Mouse (Mus musculus): ENCODE results near the gene Pask. TPM values are rescaled to one million over a fixed set of nuclear protein-coding genes. Genes with fewer than 3 reads are reported as not detected.

Gene Pask
- polyA plus RNA-seq, 1 experiment from 2014 or later, result 4.6 TPM

- Histone ChIP-seq H3K9ac (replicated peaks; ENCODE audit: low read depth, low read length) (no peak overlapping the region), H3K27me3 (ENCODE audit: control insufficient read depth, insufficient read depth, low read length) (no peaks in the 10 kb centered on the region), H3K4me2 (ENCODE audit: low read depth, low read length) (no peak overlapping the region), H3K9me3 (ENCODE audit: control insufficient read depth, low read length) (no peaks in the 10 kb centered on the region), H3K27ac (ENCODE audit: low read depth, low read length) (no peak overlapping the region), H3K36me3 (ENCODE audit: control insufficient read depth, insufficient read depth, low read length) (peaks cover 58% of the 10 kb centered on the region), H3K4me3 (ENCODE audit: low read depth, low read length) (no peak overlapping the region), H3K4me1 (ENCODE audit: control insufficient read depth, insufficient read depth, low read length) (peaks cover under 1% of the 10 kb centered on the region)
- 11% methylated on average over 4 of the region's 4 CpGs for WGBS
- ATAC-seq (ENCODE audit: low read depth), result no peak
Observed at GRCm38 (mm10) chr1:93349701-93350100, 6.4 kb upstream of the Pask start.

- no peak overlapping the region for H3K9ac ChIP-seq (replicated peaks; ENCODE audit: low read depth, low read length)
- no peak overlapping the region for H3K4me3 ChIP-seq (ENCODE audit: low read depth, low read length)
- no peak for ATAC-seq (ENCODE audit: low read depth)
- H3K4me2 ChIP-seq (ENCODE audit: low read depth, low read length), result no peak overlapping the region
- H3K36me3 ChIP-seq (ENCODE audit: control insufficient read depth, insufficient read depth, low read length), result peaks cover 43% of the 10 kb centered on the region
- no peaks in the 10 kb centered on the region for H3K27me3 ChIP-seq (ENCODE audit: control insufficient read depth, insufficient read depth, low read length)
- H3K27ac ChIP-seq (ENCODE audit: low read depth, low read length), result no peak overlapping the region
- H3K4me1 ChIP-seq (ENCODE audit: control insufficient read depth, insufficient read depth, low read length), result peaks cover 8% of the 10 kb centered on the region
- H3K9me3 ChIP-seq (ENCODE audit: control insufficient read depth, low read length), result no peaks in the 10 kb centered on the region
- 94% methylated on average over 5 of the region's 5 CpGs for WGBS
Observed at GRCm38 (mm10) chr1:93347176-93347575, 3.9 kb upstream of the Pask start.

- H3K4me2 ChIP-seq (ENCODE audit: low read depth, low read length), result peak overlapping the region; percentile 89
- H3K27me3 ChIP-seq (ENCODE audit: control insufficient read depth, insufficient read depth, low read length), result no peaks in the 10 kb centered on the region
- WGBS, result under 1% methylated on average over 39 of the region's 39 CpGs
- no peaks in the 10 kb centered on the region for H3K9me3 ChIP-seq (ENCODE audit: control insufficient read depth, low read length)
- peaks cover 8% of the 10 kb centered on the region for H3K4me1 ChIP-seq (ENCODE audit: control insufficient read depth, insufficient read depth, low read length)
- peak overlapping the region; percentile 76 for H3K9ac ChIP-seq (replicated peaks; ENCODE audit: low read depth, low read length)
- H3K36me3 ChIP-seq (ENCODE audit: control insufficient read depth, insufficient read depth, low read length), result peaks cover 16% of the 10 kb centered on the region
- H3K27ac ChIP-seq (ENCODE audit: low read depth, low read length), result peak overlapping the region; percentile 48; the same call in 1 of the 2 replicates
- peak overlapping the region; percentile 91 for H3K4me3 ChIP-seq (ENCODE audit: low read depth, low read length)
- peak; percentile 98 for ATAC-seq (ENCODE audit: low read depth)
Observed at GRCm38 (mm10) chr1:93343504-93344047, 294 bp upstream of the Pask start.

GRCm38 (mm10) chr1:93334621-93335020 is 8.7 kb downstream of the Pask start:
- H3K9me3 ChIP-seq (ENCODE audit: control insufficient read depth, low read length), result no peaks in the 10 kb centered on the region
- no peak overlapping the region for H3K4me3 ChIP-seq (ENCODE audit: low read depth, low read length)
- H3K4me2 ChIP-seq (ENCODE audit: low read depth, low read length), result no peak overlapping the region
- H3K27me3 ChIP-seq (ENCODE audit: control insufficient read depth, insufficient read depth, low read length), result no peaks in the 10 kb centered on the region
- H3K36me3 ChIP-seq (ENCODE audit: control insufficient read depth, insufficient read depth, low read length), result 0 out of 2 replicates have a peak, but pooled peaks cover 4% of the 10 kb centered on the region
- H3K4me1 ChIP-seq (ENCODE audit: control insufficient read depth, insufficient read depth, low read length), result no peaks in the 10 kb centered on the region
- no peak overlapping the region for H3K9ac ChIP-seq (replicated peaks; ENCODE audit: low read depth, low read length)
- 73% methylated on average over 2 of the region's 2 CpGs for WGBS
- no peak overlapping the region for H3K27ac ChIP-seq (ENCODE audit: low read depth, low read length)
- no peak for ATAC-seq (ENCODE audit: low read depth)

GRCm38 (mm10) chr1:93326446-93326845 is 16.8 kb downstream of the Pask start:
- no peak overlapping the region for H3K4me2 ChIP-seq (ENCODE audit: low read depth, low read length)
- no peaks in the 10 kb centered on the region for H3K9me3 ChIP-seq (ENCODE audit: control insufficient read depth, low read length)
- peaks cover 9% of the 10 kb centered on the region for H3K36me3 ChIP-seq (ENCODE audit: control insufficient read depth, insufficient read depth, low read length)
- H3K9ac ChIP-seq (replicated peaks; ENCODE audit: low read depth, low read length), result no peak overlapping the region
- H3K27ac ChIP-seq (ENCODE audit: low read depth, low read length), result no peak overlapping the region
- no peaks in the 10 kb centered on the region for H3K27me3 ChIP-seq (ENCODE audit: control insufficient read depth, insufficient read depth, low read length)
- WGBS, result 92% methylated on average over 3 of the region's 3 CpGs
- ATAC-seq (ENCODE audit: low read depth), result no peak
- H3K4me3 ChIP-seq (ENCODE audit: low read depth, low read length), result no peak overlapping the region
- no peaks in the 10 kb centered on the region for H3K4me1 ChIP-seq (ENCODE audit: control insufficient read depth, insufficient read depth, low read length)

GRCm38 (mm10) chr1:93323973-93324372 is 19.3 kb downstream of the Pask start:
- 91% methylated on average over 6 of the region's 6 CpGs for WGBS

GRCm38 (mm10) chr1:93305581-93306337 is 37.5 kb downstream of the Pask start, which contains the start of gene Mterf4:
Mterf4 (minus strand) TSS chr1:93305915.
- peaks cover 5% of the 10 kb centered on the region for H3K36me3 ChIP-seq (ENCODE audit: control insufficient read depth, insufficient read depth, low read length)
- no peak within 1 kb of the TSS for H3K27ac ChIP-seq (ENCODE audit: low read depth, low read length)
- H3K4me1 ChIP-seq (ENCODE audit: control insufficient read depth, insufficient read depth, low read length), result peaks cover 7% of the 10 kb centered on the region; the same call in 1 of the 2 replicates
- H3K4me3 ChIP-seq (ENCODE audit: low read depth, low read length), result peak within 1 kb of the TSS; percentile 84
- no peaks in the 10 kb centered on the region for H3K27me3 ChIP-seq (ENCODE audit: control insufficient read depth, insufficient read depth, low read length)
- WGBS, result 7% methylated on average over 36 of the region's 36 CpGs
- no peaks in the 10 kb centered on the region for H3K9me3 ChIP-seq (ENCODE audit: control insufficient read depth, low read length)
- peak within 1 kb of the TSS; percentile 71 for H3K9ac ChIP-seq (replicated peaks; ENCODE audit: low read depth, low read length)
- peak; percentile 95 for ATAC-seq (ENCODE audit: low read depth)
- H3K4me2 ChIP-seq (ENCODE audit: low read depth, low read length), result peak within 1 kb of the TSS; percentile 81

More at GRCm38 (mm10) chr1:93323973-93324372, 19.3 kb downstream of the Pask start:
- H3K36me3 ChIP-seq (ENCODE audit: control insufficient read depth, insufficient read depth, low read length), result peaks cover 13% of the 10 kb centered on the region
- no peaks in the 10 kb centered on the region for H3K4me1 ChIP-seq (ENCODE audit: control insufficient read depth, insufficient read depth, low read length)
- no peak overlapping the region for H3K4me2 ChIP-seq (ENCODE audit: low read depth, low read length)
- no peaks in the 10 kb centered on the region for H3K9me3 ChIP-seq (ENCODE audit: control insufficient read depth, low read length)
- no peak overlapping the region for H3K27ac ChIP-seq (ENCODE audit: low read depth, low read length)
- no peak overlapping the region for H3K4me3 ChIP-seq (ENCODE audit: low read depth, low read length)
- no peak overlapping the region for H3K9ac ChIP-seq (replicated peaks; ENCODE audit: low read depth, low read length)
- H3K27me3 ChIP-seq (ENCODE audit: control insufficient read depth, insufficient read depth, low read length), result no peaks in the 10 kb centered on the region
- no peak for ATAC-seq (ENCODE audit: low read depth)

- H3K4me1 ChIP-seq (ENCODE audit: control insufficient read depth, insufficient read depth, low read length), result peaks cover 7% of the 10 kb centered on the region; the same call in 1 of the 2 replicates
- H3K27me3 ChIP-seq (ENCODE audit: control insufficient read depth, insufficient read depth, low read length), result no peaks in the 10 kb centered on the region
- H3K4me2 ChIP-seq (ENCODE audit: low read depth, low read length), result no peak overlapping the region
- no peak overlapping the region for H3K4me3 ChIP-seq (ENCODE audit: low read depth, low read length)
- 89% methylated on average over 3 of the region's 3 CpGs for WGBS
- no peak overlapping the region for H3K9ac ChIP-seq (replicated peaks; ENCODE audit: low read depth, low read length)
- H3K27ac ChIP-seq (ENCODE audit: low read depth, low read length), result no peak overlapping the region
- ATAC-seq (ENCODE audit: low read depth), result no peak
- H3K9me3 ChIP-seq (ENCODE audit: control insufficient read depth, low read length), result no peaks in the 10 kb centered on the region
- H3K36me3 ChIP-seq (ENCODE audit: control insufficient read depth, insufficient read depth, low read length), result peaks cover 32% of the 10 kb centered on the region
Observed at GRCm38 (mm10) chr1:93300578-93300977, 42.7 kb downstream of the Pask start.

- Histone ChIP-seq H3K27me3 (ENCODE audit: control insufficient read depth, insufficient read depth, low read length) (no peaks in the 10 kb centered on the region), H3K9me3 (ENCODE audit: control insufficient read depth, low read length) (no peaks in the 10 kb centered on the region), H3K4me3 (ENCODE audit: low read depth, low read length) (no peak overlapping the region), H3K27ac (ENCODE audit: low read depth, low read length) (no peak overlapping the region), H3K36me3 (ENCODE audit: control insufficient read depth, insufficient read depth, low read length) (peaks cover 33% of the 10 kb centered on the region), H3K4me1 (ENCODE audit: control insufficient read depth, insufficient read depth, low read length) (peaks cover 2% of the 10 kb centered on the region; the same call in 1 of the 2 replicates), H3K9ac (replicated peaks; ENCODE audit: low read depth, low read length) (no peak overlapping the region), H3K4me2 (ENCODE audit: low read depth, low read length) (no peak overlapping the region)
- 92% methylated on average over 4 of the region's 4 CpGs for WGBS
- no peak for ATAC-seq (ENCODE audit: low read depth)
Observed at GRCm38 (mm10) chr1:93299791-93300190, 43.5 kb downstream of the Pask start.
